Mouse (Mus musculus): ENCODE measurements around the gene Tex101.

DNA sequence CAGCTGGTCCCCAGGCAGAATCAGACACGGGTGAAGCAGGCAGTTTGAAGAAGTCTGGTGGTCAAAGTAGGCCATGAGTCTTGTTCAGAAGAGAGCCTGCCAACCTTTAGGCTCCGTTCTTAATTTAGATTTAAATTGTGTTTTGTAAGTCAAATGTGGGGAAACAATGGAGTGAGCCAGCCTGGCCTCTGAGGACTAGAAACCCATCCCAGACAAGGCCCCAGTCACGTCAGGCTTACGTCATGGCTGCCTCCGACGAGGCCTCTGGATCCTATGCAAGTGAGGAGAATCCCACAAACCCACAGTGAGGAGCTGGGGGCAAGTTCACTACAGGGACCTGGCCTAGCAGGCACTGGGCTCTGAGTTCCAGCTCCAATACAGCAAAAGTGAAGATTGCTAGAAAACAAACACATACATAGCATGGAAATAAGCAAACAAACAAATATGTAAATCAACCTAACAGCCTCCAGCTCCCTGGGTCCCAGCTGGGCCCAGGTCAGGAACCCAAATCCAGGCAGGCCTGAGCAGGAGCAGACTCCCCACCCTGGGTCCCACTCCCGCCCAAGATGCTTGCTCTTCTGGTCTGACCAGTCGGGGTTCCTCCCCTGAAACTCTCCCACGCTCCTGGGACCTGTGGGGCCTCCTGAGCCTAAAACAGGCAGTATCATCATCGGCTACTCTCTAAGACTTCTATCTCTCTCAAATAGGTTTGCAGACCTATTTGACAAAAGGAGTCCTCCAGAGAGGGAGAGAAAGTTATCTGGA is 46.2 kb downstream of the Tex101 start:
- TF ChIP-seq POLR2A (IDR thresholded peaks at IDR 0.05; ENCODE audit: low read depth, low read length) (no peak), CTCF (IDR thresholded peaks at IDR 0.05; ENCODE audit: borderline replicate concordance, insufficient read depth, low read length) (no peak)

Measured in embryonic fibroblast, embryonic 13.5 days (primary cell).